Mouse (Mus musculus) brain, embryonic 14.5 days (tissue): ENCODE measurements around the gene Snai1.

Experiments
- CTCF ChIP-seq: fragments of 200-500 bp; IDR thresholded peaks from 2 replicates; pipeline ENCODE4 v1.5.1; 2012; ENCODE audit warnings: inconsistent platforms, mild to moderate bottlenecking, moderate library complexity, borderline replicate concordance; ENCODE audit not compliant: insufficient read depth, insufficient read length; ENCODE audit errors: extremely low read depth
- POLR2A ChIP-seq: fragments of 200-500 bp; IDR thresholded peaks from 2 replicates; pipeline ENCODE4 v1.6.1; 2012; ENCODE audit warnings: mild to moderate bottlenecking, inconsistent platforms, borderline replicate concordance; ENCODE audit not compliant: poor library complexity, insufficient read depth, insufficient read length, severe bottlenecking; ENCODE audit errors: extremely low read depth

GRCm38 (mm10) chr2:167570815-167571214 is 32.8 kb downstream of the Snai1 start:
- TF ChIP-seq POLR2A: no peak
- TF ChIP-seq CTCF: no peak
